Mouse (Mus musculus) lung, embryonic 16.5 days (tissue): ENCODE results near the gene Ghitm. TPM values are rescaled to one million over a fixed set of nuclear protein-coding genes. Genes with fewer than 3 reads are reported as not detected.
A peak's percentile ranks its signal among the peaks of the same experiment; 100 is the strongest.

Experiments used
- ATAC-seq: fragments of 200-750 bp; cut with Nextera tagmentation; 2 replicates; pipeline ENCODE4 v1.8.0; 2017; ENCODE audit warnings: low read depth, mild to moderate bottlenecking, moderate library complexity
- H3K27ac ChIP-seq: fragments of 300-500 bp; sonication (generic); 2 replicates; pipeline ENCODE4 v1.5.1; 2014; ENCODE audit warnings: mild to moderate bottlenecking, control low read depth, low read length
- H3K27me3 ChIP-seq: fragments of 300-500 bp; sonication (generic); 2 replicates; pipeline ENCODE4 v1.6.1; 2014; ENCODE audit warnings: low read depth, low read length, mixed read lengths; ENCODE audit not compliant: control insufficient read depth, insufficient read depth
- H3K36me3 ChIP-seq: fragments of 300-500 bp; sonication (generic); 2 replicates; pipeline ENCODE4 v1.6.1; 2014; ENCODE audit warnings: low read length; ENCODE audit not compliant: control insufficient read depth, insufficient read depth
- H3K4me1 ChIP-seq: fragments of 300-500 bp; sonication (generic); replicated peaks from 2 replicates; pipeline ENCODE4 v1.6.1; 2014; ENCODE audit warnings: low read length, mixed read lengths; ENCODE audit not compliant: control insufficient read depth, insufficient read depth
- H3K4me2 ChIP-seq: fragments of 300-500 bp; sonication (generic); 2 replicates; pipeline ENCODE4 v1.6.1; 2014; ENCODE audit warnings: low read depth, low read length, control low read depth
- H3K4me3 ChIP-seq: fragments of 300-500 bp; sonication (generic); 2 replicates; pipeline ENCODE4 v1.5.1; 2014; ENCODE audit warnings: mild to moderate bottlenecking, low read length, control low read depth
- H3K9ac ChIP-seq: fragments of 300-500 bp; sonication (generic); 2 replicates; pipeline ENCODE4 v1.6.1; 2014; ENCODE audit warnings: low read length, control low read depth
- H3K9me3 ChIP-seq: fragments of 300-500 bp; sonication (generic); 2 replicates; pipeline ENCODE4 v1.6.1; 2016; ENCODE audit warnings: low read length; ENCODE audit not compliant: control insufficient read depth
- WGBS: fragments of 180-500 bp; shearing (Covaris S2); extraction: QIAGEN DNeasy Blood & Tissue Kit; methylation state at CpG from one replicate; pipeline ENCODE4 v1.1.7; 2014; 5-methylcytosine and 5-hydroxymethylcytosine counted together
- polyA plus RNA-seq: library from polyadenylated mRNA; unstranded; fragments of >200 nt; fragmentation: Nextera tagmentation; extraction: Ambion mirVana; gene quantifications from 2 replicates; pipeline ENCODE4 v1.2.1, GENCODE M21; 2015

The Ghitm gene
- polyA plus RNA-seq, 1 experiment from 2014 or later = 224 TPM

GRCm38 (mm10) chr14:37109975-37110374 is 25.1 kb downstream of the Ghitm start:
- no peak overlapping the region for H3K4me2 ChIP-seq
- 52% methylated on average over 9 of the region's 9 CpGs for WGBS
- H3K27me3 ChIP-seq = no peaks in the 10 kb centered on the region
- no peaks in the 10 kb centered on the region for H3K9me3 ChIP-seq
- H3K27ac ChIP-seq = no peak overlapping the region
- no peaks in the 10 kb centered on the region for H3K4me1 ChIP-seq
- H3K4me3 ChIP-seq = no peak overlapping the region
- H3K36me3 ChIP-seq = no peaks in the 10 kb centered on the region
- H3K9ac ChIP-seq = no peak overlapping the region
- ATAC-seq = no peak

GRCm38 (mm10) chr14:37109460-37109859 is 25.6 kb downstream of the Ghitm start:
- Histone ChIP-seq H3K9me3 (no peaks in the 10 kb centered on the region), H3K4me1 (no peaks in the 10 kb centered on the region), H3K27ac (no peak overlapping the region), H3K4me2 (no peak overlapping the region), H3K9ac (no peak overlapping the region), H3K4me3 (no peak overlapping the region), H3K27me3 (no peaks in the 10 kb centered on the region), H3K36me3 (no peaks in the 10 kb centered on the region)
- ATAC-seq = no peak
- 65% methylated on average over 8 of the region's 8 CpGs for WGBS

GRCm38 (mm10) chr14:37105846-37106245 is 29.2 kb downstream of the Ghitm start:
- ATAC-seq = no peak
- H3K27ac ChIP-seq = no peak overlapping the region

GRCm38 (mm10) chr14:37104747-37105146 is 30.3 kb downstream of the Ghitm start:
- H3K27ac ChIP-seq = no peak overlapping the region
- H3K4me2 ChIP-seq = no peak overlapping the region
- H3K36me3 ChIP-seq = no peaks in the 10 kb centered on the region
- ATAC-seq = peak; percentile 69; the same call in 1 of the 2 replicates
- WGBS = 30% methylated on average over 5 of the region's 5 CpGs
- H3K9me3 ChIP-seq = no peaks in the 10 kb centered on the region
- H3K4me1 ChIP-seq = no peaks in the 10 kb centered on the region
- H3K27me3 ChIP-seq = no peaks in the 10 kb centered on the region
- H3K4me3 ChIP-seq = no peak overlapping the region
- no peak overlapping the region for H3K9ac ChIP-seq

More at GRCm38 (mm10) chr14:37105846-37106245, 29.2 kb downstream of the Ghitm start:
- WGBS = 12% methylated on average over 7 of the region's 7 CpGs
- Histone ChIP-seq H3K9me3 (no peaks in the 10 kb centered on the region), H3K36me3 (no peaks in the 10 kb centered on the region), H3K4me2 (no peak overlapping the region), H3K4me3 (no peak overlapping the region), H3K9ac (no peak overlapping the region), H3K4me1 (no peaks in the 10 kb centered on the region), H3K27me3 (no peaks in the 10 kb centered on the region)

GRCm38 (mm10) chr14:37102484-37102883 is 32.6 kb downstream of the Ghitm start:
- Histone ChIP-seq H3K4me1 (no peaks in the 10 kb centered on the region), H3K4me2 (no peak overlapping the region), H3K36me3 (no peaks in the 10 kb centered on the region), H3K9ac (no peak overlapping the region), H3K9me3 (no peaks in the 10 kb centered on the region), H3K27me3 (peaks cover 13% of the 10 kb centered on the region; the same call in 1 of the 2 replicates), H3K27ac (no peak overlapping the region), H3K4me3 (no peak overlapping the region)
- 64% methylated on average over 3 of the region's 3 CpGs for WGBS
- ATAC-seq = no peak

- Histone ChIP-seq H3K27me3 (peaks cover 19% of the 10 kb centered on the region; the same call in 1 of the 2 replicates), H3K27ac (no peak overlapping the region), H3K4me2 (no peak overlapping the region), H3K36me3 (no peaks in the 10 kb centered on the region), H3K9ac (no peak overlapping the region), H3K9me3 (no peaks in the 10 kb centered on the region), H3K4me3 (no peak overlapping the region), H3K4me1 (no peaks in the 10 kb centered on the region)
- 45% methylated on average over 5 of the region's 5 CpGs for WGBS
- no peak for ATAC-seq
Measured at GRCm38 (mm10) chr14:37101531-37101930, 33.5 kb downstream of the Ghitm start.

- WGBS = under 1% methylated on average over 29 of the region's 30 CpGs
- no peak for ATAC-seq
- no peaks in the 10 kb centered on the region for H3K4me1 ChIP-seq
- H3K36me3 ChIP-seq = no peaks in the 10 kb centered on the region
- no peak within 1 kb of the TSS for H3K27ac ChIP-seq
- no peak within 1 kb of the TSS for H3K9ac ChIP-seq
- peak within 1 kb of the TSS; percentile 38 for H3K4me2 ChIP-seq
- H3K27me3 ChIP-seq = peaks cover 19% of the 10 kb centered on the region; the same call in 1 of the 2 replicates
- no peaks in the 10 kb centered on the region for H3K9me3 ChIP-seq
- H3K4me3 ChIP-seq = peak within 1 kb of the TSS; percentile 19
Measured at GRCm38 (mm10) chr14:37097956-37098530, 37.0 kb downstream of the Ghitm start, which contains the start of gene Cdhr1. Gene Cdhr1 (minus strand): TSS chr14:37098347.

- H3K4me1 ChIP-seq = no peaks in the 10 kb centered on the region
- no peak overlapping the region for H3K27ac ChIP-seq
- no peak overlapping the region for H3K9ac ChIP-seq
- H3K9me3 ChIP-seq = no peaks in the 10 kb centered on the region
- H3K27me3 ChIP-seq = peaks cover 19% of the 10 kb centered on the region; the same call in 1 of the 2 replicates
- no peak for ATAC-seq
- no peak overlapping the region for H3K4me2 ChIP-seq
- WGBS = 59% methylated on average over 4 of the region's 4 CpGs
- no peak overlapping the region for H3K4me3 ChIP-seq
- no peaks in the 10 kb centered on the region for H3K36me3 ChIP-seq
Measured at GRCm38 (mm10) chr14:37095556-37095955, 39.5 kb downstream of the Ghitm start.

GRCm38 (mm10) chr14:37094436-37094835 is 40.6 kb downstream of the Ghitm start:
- no peak for ATAC-seq
- Histone ChIP-seq H3K4me2 (no peak overlapping the region), H3K9me3 (no peaks in the 10 kb centered on the region), H3K4me3 (no peak overlapping the region), H3K4me1 (no peaks in the 10 kb centered on the region), H3K9ac (no peak overlapping the region), H3K27me3 (peaks cover 19% of the 10 kb centered on the region; the same call in 1 of the 2 replicates), H3K36me3 (no peaks in the 10 kb centered on the region), H3K27ac (no peak overlapping the region)
- 61% methylated on average over 6 of the region's 6 CpGs for WGBS
